In the genomic region with DNA sequence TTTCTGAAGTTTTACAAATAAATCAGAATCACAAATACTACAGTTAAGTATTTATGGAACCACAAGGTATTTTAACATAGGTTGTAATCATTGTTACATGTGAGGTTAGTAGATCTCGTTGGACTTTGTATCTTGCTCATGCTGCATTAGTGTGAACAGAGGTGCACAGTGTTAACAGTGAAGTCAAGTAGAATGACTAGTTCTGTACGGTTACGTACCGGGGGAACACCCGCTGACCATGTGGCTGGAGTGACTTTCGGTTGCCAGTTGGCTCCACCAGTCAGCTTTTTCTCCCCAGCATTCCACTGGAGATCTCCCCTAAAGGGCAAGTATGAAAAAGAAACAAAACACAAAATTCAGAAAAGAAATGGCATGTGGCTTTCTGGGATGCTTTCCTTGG, we compare ENCODE assay signal across 37 mouse cellular contexts. TPM values are rescaled to one million over a fixed set of nuclear protein-coding genes. Genes with fewer than 3 reads are reported as not detected.
"Had no signal": no experiment of that assay in that cellular context is flagged by ENCODE, and none has a peak within 500 bp of the region (broad histone marks: within the 10 kb centered on the region; RNA-seq: fewer than 3 reads in every experiment).

No protein-coding gene starts in this region.

- H3K36me3 ChIP-seq: limb, embryonic 12.5 days; limb, embryonic 13.5 days; limb, embryonic 15.5 days; liver, embryonic 12.5 days; liver, embryonic 13.5 days; liver, embryonic 15.5 days; lung, embryonic 15.5 days had no signal

- DNase-seq: left cerebral cortex, postnatal 4 days; liver; liver, embryonic 13.5 days; liver, postnatal 0 days; lung, adult 18-20 months; lung, adult 2 months; lung, embryonic 14.5 days; lung, postnatal 10 days; lung, postnatal 14 days; lung, postnatal 36 days; lung, postnatal 4 days; midbrain, embryonic 14.5 days had no signal

- H3K27me3 ChIP-seq: limb, embryonic 12.5 days; limb, embryonic 13.5 days; limb, embryonic 15.5 days; liver, embryonic 12.5 days; liver, embryonic 13.5 days; liver, embryonic 15.5 days; lung, embryonic 15.5 days; midbrain, embryonic 12.5 days; midbrain, embryonic 13.5 days; midbrain, embryonic 15.5 days; neural tube, embryonic 12.5 days; neural tube, embryonic 13.5 days had no signal

- H3K27ac ChIP-seq: limb, embryonic 12.5 days; limb, embryonic 13.5 days; limb, embryonic 15.5 days; liver, embryonic 12.5 days; liver, embryonic 13.5 days; liver, embryonic 14.5 days; liver, embryonic 15.5 days; lung, embryonic 15.5 days; macrophage; midbrain, embryonic 10.5 days; midbrain, embryonic 12.5 days; midbrain, embryonic 13.5 days; midbrain, embryonic 15.5 days; neural tube, embryonic 12.5 days; neural tube, embryonic 13.5 days had no signal

- H3K4me2 ChIP-seq: limb, embryonic 12.5 days; limb, embryonic 13.5 days; limb, embryonic 15.5 days; liver, embryonic 11.5 days; liver, embryonic 12.5 days; liver, embryonic 13.5 days; liver, embryonic 15.5 days; lung, embryonic 14.5 days; lung, embryonic 15.5 days; midbrain, embryonic 11.5 days; midbrain, embryonic 12.5 days; midbrain, embryonic 13.5 days; midbrain, embryonic 15.5 days; neural tube, embryonic 12.5 days; neural tube, embryonic 13.5 days had no signal

- H3K4me1 ChIP-seq: limb, embryonic 12.5 days; limb, embryonic 15.5 days; liver, embryonic 12.5 days; liver, embryonic 13.5 days; liver, embryonic 15.5 days; lung, embryonic 15.5 days; megakaryocyte, embryonic 14.5 days; midbrain, embryonic 10.5 days; midbrain, embryonic 12.5 days; midbrain, embryonic 13.5 days; midbrain, embryonic 15.5 days; neural tube, embryonic 12.5 days; neural tube, embryonic 13.5 days had no signal

- H3K9me3 ChIP-seq: limb, embryonic 12.5 days; limb, embryonic 13.5 days; limb, embryonic 15.5 days; liver, embryonic 12.5 days; liver, embryonic 13.5 days; liver, embryonic 15.5 days; lung, embryonic 15.5 days; megakaryocyte, embryonic 14.5 days; midbrain, embryonic 10.5 days; midbrain, embryonic 12.5 days; midbrain, embryonic 13.5 days; midbrain, embryonic 15.5 days; neural tube, embryonic 12.5 days; neural tube, embryonic 13.5 days had no signal

- H3K9ac ChIP-seq: limb, embryonic 12.5 days; limb, embryonic 13.5 days; limb, embryonic 15.5 days; liver, embryonic 12.5 days; liver, embryonic 13.5 days; liver, embryonic 14.5 days; liver, embryonic 15.5 days; liver, postnatal 0 days; lung, embryonic 14.5 days; lung, embryonic 15.5 days; midbrain, embryonic 12.5 days; midbrain, embryonic 13.5 days; midbrain, embryonic 15.5 days; neural tube, embryonic 12.5 days; neural tube, embryonic 13.5 days had no signal

- H3K4me3 ChIP-seq: limb, embryonic 12.5 days; limb, embryonic 13.5 days; limb, embryonic 15.5 days; liver, embryonic 12.5 days; liver, embryonic 13.5 days; liver, embryonic 15.5 days; lung, embryonic 15.5 days; megakaryocyte, embryonic 14.5 days; midbrain, embryonic 10.5 days; midbrain, embryonic 12.5 days; midbrain, embryonic 13.5 days; midbrain, embryonic 15.5 days; myocyte; neural tube, embryonic 12.5 days; neural tube, embryonic 13.5 days had no signal

- ATAC-seq: liver, embryonic 12.5 days; liver, postnatal 0 days; lung, postnatal 0 days; midbrain, embryonic 13.5 days; midbrain, embryonic 15.5 days; midbrain, embryonic 16.5 days had no signal

RNA-seq across cellular contexts. Expression of a gene that starts 31.9 kb away (rescaled TPM):
- total RNA-seq: liver, adult 2 months; megakaryocyte progenitor cell, adult 5-6 weeks; megakaryocyte, adult 5-6 weeks; megakaryocyte-erythroid progenitor cell, adult 5-6 weeks; monocyte, adult 5-6 weeks had no signal
- polyA plus RNA-seq: liver, adult 2 months; macrophage had no signal
